Mouse (Mus musculus): ENCODE data around the gene Gm10778. TPM values are rescaled to one million over a fixed set of nuclear protein-coding genes. Genes with fewer than 3 reads are reported as not detected.

Gene Gm10778
- polyA plus RNA-seq, 1 experiment from 2014 or later = 1.7 TPM

DNA sequence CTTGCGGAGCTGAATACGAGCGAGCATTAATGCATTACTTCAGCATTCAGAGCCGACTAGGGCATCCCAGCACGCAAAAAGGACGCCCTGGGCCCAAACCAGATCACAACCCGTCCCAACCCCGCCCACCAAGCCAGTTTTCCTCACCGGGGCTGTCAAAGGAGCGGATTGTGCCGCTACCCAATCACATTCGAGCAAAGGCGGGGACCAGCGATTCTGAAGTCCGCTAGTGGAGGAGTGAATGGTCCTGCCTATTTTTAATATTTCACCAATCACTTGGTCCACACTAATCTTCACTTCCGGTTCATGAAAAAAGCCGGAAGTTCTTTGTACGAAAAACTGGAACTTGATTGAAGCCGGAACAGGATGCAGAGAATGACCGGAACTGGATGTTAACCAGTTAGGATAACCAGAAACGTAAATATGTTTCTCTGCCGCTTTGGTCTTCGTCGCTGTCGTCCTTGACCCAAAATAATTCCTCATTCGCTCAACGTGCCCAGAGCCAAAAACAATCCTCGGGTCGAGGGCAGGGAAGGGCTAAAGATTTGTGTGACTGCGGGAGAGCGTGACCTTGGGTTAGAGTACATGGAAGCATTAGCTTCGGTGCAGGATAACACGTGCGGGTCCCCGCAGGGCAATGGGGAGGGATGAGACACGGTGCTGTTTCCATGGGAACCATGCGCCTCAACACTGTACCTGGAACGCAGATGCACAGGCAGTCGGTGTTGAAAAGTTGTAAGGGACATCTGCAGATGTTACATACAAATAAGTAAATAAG, 42.7 kb upstream of the Gm10778 start, which contains the start of gene BC025920:
BC025920 (plus strand) TSS at position 297 of the 778 bp plus-strand sequence.
- H3K27ac ChIP-seq (replicated peaks) = peak within 1 kb of the TSS; percentile 96
- WGBS (ENCODE audit: insufficient replicate concordance) = under 1% methylated on average over 39 of the region's 39 CpGs
- peaks cover 44% of the 10 kb centered on the region for H3K4me1 ChIP-seq (replicated peaks)
- no peaks in the 10 kb centered on the region for H3K27me3 ChIP-seq
- peak within 1 kb of the TSS; percentile 69 for H3K4me3 ChIP-seq (replicated peaks)
- H3K9me3 ChIP-seq (replicated peaks) = no peaks in the 10 kb centered on the region
- peak; percentile 89 for ATAC-seq (ENCODE audit: insufficient read depth)
- peak within 1 kb of the TSS; percentile 59 for H3K9ac ChIP-seq
- H3K4me2 ChIP-seq = peak within 1 kb of the TSS; percentile 85
- H3K36me3 ChIP-seq (replicated peaks) = no peaks in the 10 kb centered on the region

DNA sequence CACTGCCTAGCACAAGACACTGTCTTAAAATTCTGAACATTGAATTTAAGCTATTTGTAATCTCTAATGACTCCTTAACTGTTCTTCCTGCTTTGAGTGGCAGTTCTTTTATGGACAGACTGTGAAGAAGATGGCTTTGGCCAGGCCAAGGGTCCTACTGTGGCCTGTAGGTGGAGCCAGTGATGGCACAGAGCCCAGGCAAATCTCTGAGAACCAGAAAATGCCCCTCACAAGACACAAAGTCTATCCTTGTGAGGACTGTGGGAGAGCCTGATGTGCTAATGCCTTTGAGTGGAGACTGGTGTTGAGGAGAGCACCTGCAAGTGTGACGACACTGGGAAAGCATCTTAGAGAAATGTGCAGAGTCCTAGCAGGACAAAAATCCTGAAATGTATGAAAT, 40.6 kb upstream of the Gm10778 start:
- H3K9me3 ChIP-seq (replicated peaks) = no peaks in the 10 kb centered on the region
- 84% methylated on average over 1 of the region's 1 CpGs for WGBS (ENCODE audit: insufficient replicate concordance)
- no peaks in the 10 kb centered on the region for H3K36me3 ChIP-seq (replicated peaks)
- H3K4me1 ChIP-seq (replicated peaks) = peaks cover 26% of the 10 kb centered on the region
- no peak overlapping the region for H3K9ac ChIP-seq
- ATAC-seq (ENCODE audit: insufficient read depth) = no peak
- no peak overlapping the region for H3K4me3 ChIP-seq (replicated peaks)
- no peak overlapping the region for H3K27ac ChIP-seq (replicated peaks)
- no peak overlapping the region for H3K4me2 ChIP-seq
- H3K27me3 ChIP-seq = no peaks in the 10 kb centered on the region; the same call in 1 of the 2 replicates

DNA sequence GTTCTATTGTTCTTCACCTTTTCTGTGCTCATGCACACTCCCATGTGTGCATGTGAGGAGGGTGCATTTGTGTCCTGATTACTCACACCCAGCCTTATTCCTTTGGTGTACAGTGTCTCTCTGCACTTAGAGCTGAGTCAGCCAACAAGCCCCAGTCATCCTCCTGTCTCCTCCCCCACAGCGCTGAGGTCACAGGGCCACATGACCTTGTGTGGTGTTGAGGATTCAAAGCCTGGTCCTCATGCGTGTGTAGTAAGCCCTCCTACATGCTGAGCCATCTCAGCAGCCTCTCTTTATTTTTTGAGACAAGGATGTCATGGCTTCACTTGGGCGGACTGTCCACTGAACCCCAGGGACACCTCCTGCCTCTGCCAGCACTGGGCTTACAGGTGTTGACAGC, 36.1 kb upstream of the Gm10778 start:
- Histone ChIP-seq H3K4me3 (replicated peaks) (no peak overlapping the region), H3K27me3 (no peaks in the 10 kb centered on the region; the same call in 1 of the 2 replicates), H3K4me1 (replicated peaks) (no peaks in the 10 kb centered on the region), H3K36me3 (replicated peaks) (no peaks in the 10 kb centered on the region), H3K9me3 (replicated peaks) (no peaks in the 10 kb centered on the region), H3K4me2 (no peak overlapping the region), H3K9ac (no peak overlapping the region), H3K27ac (replicated peaks) (no peak overlapping the region)
- 55% methylated on average over 3 of the region's 3 CpGs for WGBS (ENCODE audit: insufficient replicate concordance)
- no peak for ATAC-seq (ENCODE audit: insufficient read depth)

DNA sequence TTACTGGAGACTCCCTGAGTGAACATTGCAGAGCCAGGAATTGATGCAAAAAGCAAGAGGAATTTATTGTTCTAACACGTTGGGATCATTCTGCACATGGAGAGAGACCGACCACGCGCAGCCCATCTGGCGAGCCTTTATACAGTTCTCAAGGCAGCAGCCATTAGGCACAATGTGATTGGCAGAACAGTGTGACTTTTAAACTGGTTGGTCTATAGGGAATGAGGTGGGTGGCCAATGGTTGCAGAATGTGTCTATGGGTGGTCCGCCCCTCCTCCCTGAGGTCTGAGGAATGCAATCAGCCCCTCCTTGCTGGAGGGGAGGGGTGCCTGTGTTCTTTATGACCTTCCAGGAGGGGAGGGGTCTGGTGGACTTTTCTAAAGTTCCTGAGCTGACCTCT, 33.4 kb upstream of the Gm10778 start:
- no peak for ATAC-seq (ENCODE audit: insufficient read depth)
- Histone ChIP-seq H3K36me3 (replicated peaks) (no peaks in the 10 kb centered on the region), H3K27ac (replicated peaks) (no peak overlapping the region), H3K27me3 (no peaks in the 10 kb centered on the region; the same call in 1 of the 2 replicates), H3K4me3 (replicated peaks) (no peak overlapping the region), H3K9me3 (replicated peaks) (no peaks in the 10 kb centered on the region), H3K4me1 (replicated peaks) (no peaks in the 10 kb centered on the region), H3K9ac (no peak overlapping the region), H3K4me2 (no peak overlapping the region)
- 71% methylated on average over 6 of the region's 6 CpGs for WGBS (ENCODE audit: insufficient replicate concordance)

DNA sequence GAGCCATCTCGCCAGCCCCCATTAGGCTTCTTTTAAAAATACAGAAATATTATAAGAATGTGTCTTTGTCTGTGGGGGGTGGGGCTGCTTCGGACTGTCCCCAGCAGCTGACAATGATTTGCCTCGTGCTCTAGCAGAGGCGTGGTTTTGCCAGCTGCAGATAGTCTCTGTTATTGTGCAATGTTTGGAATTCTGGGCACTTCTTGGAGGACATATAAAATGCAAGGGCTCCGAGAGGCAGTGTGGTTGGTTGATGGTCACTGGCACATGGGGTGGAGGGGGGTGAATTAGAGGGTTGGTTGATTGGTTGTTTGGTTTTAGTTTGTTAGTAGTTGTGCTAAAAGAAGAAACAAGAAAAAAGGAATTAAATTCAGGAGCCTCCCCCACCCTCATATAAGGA, 28.9 kb upstream of the Gm10778 start:
- Histone ChIP-seq H3K36me3 (replicated peaks) (peaks cover 4% of the 10 kb centered on the region; the same call in 1 of the 2 replicates), H3K4me1 (replicated peaks) (peaks cover 12% of the 10 kb centered on the region), H3K9me3 (replicated peaks) (no peaks in the 10 kb centered on the region), H3K27ac (replicated peaks) (no peak overlapping the region), H3K4me3 (replicated peaks) (no peak overlapping the region), H3K9ac (no peak overlapping the region), H3K4me2 (no peak overlapping the region), H3K27me3 (no peaks in the 10 kb centered on the region)
- 56% methylated on average over 5 of the region's 5 CpGs for WGBS (ENCODE audit: insufficient replicate concordance)
- ATAC-seq (ENCODE audit: insufficient read depth) = no peak

DNA sequence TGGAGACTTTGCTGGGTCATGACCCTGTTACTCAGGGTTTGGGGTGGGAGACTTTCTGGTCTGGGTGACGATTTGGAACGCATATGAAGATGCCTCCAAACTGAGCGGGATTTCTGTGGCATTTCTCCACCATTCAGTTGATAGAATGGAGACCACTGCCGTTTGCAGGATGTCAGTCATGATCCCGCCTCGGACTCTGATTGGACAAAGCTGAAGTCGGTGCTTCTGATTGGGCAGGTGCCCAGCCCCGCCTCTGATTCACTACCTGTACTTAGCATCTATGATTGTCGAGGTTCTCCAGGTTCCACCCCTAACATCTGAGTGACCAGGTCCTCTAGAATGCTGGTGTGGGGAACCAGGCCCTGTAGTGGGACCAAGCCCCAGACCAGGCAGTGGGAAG, 28.1 kb upstream of the Gm10778 start:
- peaks cover 12% of the 10 kb centered on the region for H3K4me1 ChIP-seq (replicated peaks)
- WGBS (ENCODE audit: insufficient replicate concordance) = 47% methylated on average over 9 of the region's 9 CpGs
- peaks cover 4% of the 10 kb centered on the region; the same call in 1 of the 2 replicates for H3K36me3 ChIP-seq (replicated peaks)
- H3K4me3 ChIP-seq (replicated peaks) = no peak overlapping the region
- no peaks in the 10 kb centered on the region for H3K9me3 ChIP-seq (replicated peaks)
- no peak for ATAC-seq (ENCODE audit: insufficient read depth)
- no peak overlapping the region for H3K9ac ChIP-seq
- H3K27ac ChIP-seq (replicated peaks) = no peak overlapping the region
- no peak overlapping the region for H3K4me2 ChIP-seq
- H3K27me3 ChIP-seq = no peaks in the 10 kb centered on the region

DNA sequence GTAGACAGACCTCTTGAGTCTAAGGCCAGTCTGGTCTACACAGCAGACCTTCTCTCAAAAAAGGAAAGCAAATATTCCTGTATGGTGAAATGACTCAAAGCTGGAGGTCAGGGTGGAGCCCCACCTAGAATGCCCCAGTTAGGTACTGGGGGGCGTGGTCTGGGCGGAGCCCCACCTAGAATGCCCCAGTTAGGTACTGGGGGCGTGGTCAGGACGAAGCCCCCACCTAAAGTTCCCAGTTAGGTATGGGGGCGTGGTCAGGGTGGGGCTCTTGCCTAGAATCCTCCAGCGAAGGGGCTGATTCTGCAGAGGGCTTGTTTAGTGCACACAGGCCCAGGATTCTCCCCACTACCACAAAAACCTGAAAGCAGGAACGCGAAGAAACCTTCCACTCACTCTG, 25.4 kb upstream of the Gm10778 start:
- Histone ChIP-seq H3K27ac (replicated peaks) (no peak overlapping the region), H3K4me1 (replicated peaks) (peaks cover 34% of the 10 kb centered on the region), H3K4me3 (replicated peaks) (no peak overlapping the region), H3K4me2 (no peak overlapping the region), H3K9ac (no peak overlapping the region), H3K36me3 (replicated peaks) (peaks cover 4% of the 10 kb centered on the region; the same call in 1 of the 2 replicates), H3K9me3 (replicated peaks) (no peaks in the 10 kb centered on the region), H3K27me3 (no peaks in the 10 kb centered on the region)
- no peak for ATAC-seq (ENCODE audit: insufficient read depth)
- 47% methylated on average over 8 of the region's 8 CpGs for WGBS (ENCODE audit: insufficient replicate concordance)

DNA sequence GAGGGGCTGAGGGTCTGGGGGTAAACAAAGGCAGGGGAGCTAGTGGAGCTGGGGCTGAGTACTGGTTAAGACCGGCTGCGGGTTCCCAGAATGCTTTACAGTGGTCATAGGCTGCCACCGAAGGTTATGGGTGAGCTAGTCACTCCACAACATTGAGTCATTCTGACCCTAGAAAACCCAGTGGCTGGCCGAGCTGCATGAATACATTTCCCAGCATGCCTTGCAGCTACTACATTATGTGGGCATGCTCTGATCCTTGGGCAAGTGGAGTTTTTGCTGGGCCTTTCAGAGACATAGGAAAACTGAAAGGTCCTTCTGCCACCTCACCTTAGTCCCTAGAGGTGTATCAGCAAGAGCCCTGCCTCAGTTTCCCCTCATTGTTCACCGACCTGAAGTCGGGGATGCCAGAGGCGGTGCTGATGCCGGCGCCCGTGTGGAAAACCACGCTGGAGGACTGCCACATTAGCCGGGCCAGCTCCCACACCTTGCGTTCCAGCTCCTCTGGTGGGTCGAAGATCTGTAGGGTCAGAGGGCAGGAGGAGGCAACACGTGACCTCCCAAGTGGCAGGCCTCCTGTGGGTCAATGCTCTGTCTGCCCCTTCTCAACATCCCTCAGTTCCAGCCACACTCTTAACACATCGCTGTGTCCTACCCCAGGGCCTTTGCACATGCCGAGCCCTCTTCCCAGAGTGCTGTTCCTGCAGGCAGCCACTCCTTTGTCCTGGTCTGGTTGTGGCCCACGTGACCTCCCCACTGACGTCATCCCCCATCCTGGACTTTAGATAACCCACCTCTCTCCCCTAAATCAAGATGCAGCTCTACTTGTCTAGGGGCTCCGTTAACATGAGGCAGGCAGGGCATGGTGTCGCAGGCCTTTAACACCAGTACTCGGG, 22.5 kb upstream of the Gm10778 start:
- no peaks in the 10 kb centered on the region for H3K9me3 ChIP-seq (replicated peaks)
- H3K4me3 ChIP-seq (replicated peaks) = peak overlapping the region; percentile 73
- H3K9ac ChIP-seq = peak overlapping the region; percentile 72
- no peaks in the 10 kb centered on the region for H3K27me3 ChIP-seq
- 78% methylated on average over 22 of the region's 22 CpGs for WGBS (ENCODE audit: insufficient replicate concordance)
- peaks cover 4% of the 10 kb centered on the region; the same call in 1 of the 2 replicates for H3K36me3 ChIP-seq (replicated peaks)
- peak overlapping the region; percentile 93 for H3K4me2 ChIP-seq
- H3K27ac ChIP-seq (replicated peaks) = peak overlapping the region; percentile 92
- ATAC-seq (ENCODE audit: insufficient read depth) = no peak
- H3K4me1 ChIP-seq (replicated peaks) = peaks cover 35% of the 10 kb centered on the region

DNA sequence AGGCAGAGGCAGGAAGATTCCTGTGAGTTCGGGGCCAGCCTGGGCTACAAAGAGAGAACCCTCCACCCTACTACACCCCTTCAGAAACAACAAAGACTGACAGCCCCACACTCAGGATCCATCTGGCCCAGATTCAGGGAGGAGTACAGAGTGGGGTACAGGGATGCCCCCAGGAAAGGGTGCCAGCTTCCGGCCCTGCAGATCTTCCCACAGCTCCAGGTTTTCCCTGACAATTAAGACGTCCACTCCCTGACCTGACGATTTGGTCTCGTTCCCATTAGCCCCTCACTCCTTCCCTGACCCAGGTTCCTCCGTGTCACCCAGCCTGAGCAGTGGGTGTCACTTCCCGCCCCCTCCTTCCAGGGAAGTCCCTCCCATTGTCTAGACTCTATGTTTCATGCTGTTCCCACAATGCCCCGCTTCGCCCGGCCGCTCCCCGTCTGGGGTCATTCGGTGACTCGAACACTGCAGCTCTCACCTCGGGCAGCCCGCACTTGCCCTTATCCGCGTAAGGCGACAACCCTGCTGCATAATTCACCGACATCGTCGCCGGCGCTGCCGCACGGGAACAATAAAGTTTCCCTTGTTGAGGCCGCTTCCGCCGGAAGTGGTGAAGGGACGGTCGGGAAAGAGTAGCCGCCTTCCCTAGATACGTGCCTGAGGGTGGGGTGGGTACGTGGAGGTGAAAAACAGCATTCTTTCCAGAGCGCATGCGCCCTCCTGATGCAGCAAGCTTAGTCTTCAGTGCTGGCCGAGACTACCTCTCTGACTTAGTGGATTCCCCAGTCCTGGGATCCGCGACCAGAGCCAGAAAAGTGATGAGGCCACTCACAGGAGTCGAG, 21.6 kb upstream of the Gm10778 start, which contains the start of gene Sirt6:
Sirt6 (minus strand) TSS at position 804 of the 842 bp plus-strand sequence.
- peak; percentile 89 for ATAC-seq (ENCODE audit: insufficient read depth)
- H3K4me2 ChIP-seq = peak within 1 kb of the TSS; percentile 93
- peak within 1 kb of the TSS; percentile 72 for H3K9ac ChIP-seq
- 4% methylated on average over 40 of the region's 40 CpGs for WGBS (ENCODE audit: insufficient replicate concordance)
- peaks cover 35% of the 10 kb centered on the region for H3K4me1 ChIP-seq (replicated peaks)
- peak within 1 kb of the TSS; percentile 73 for H3K4me3 ChIP-seq (replicated peaks)
- peaks cover 4% of the 10 kb centered on the region; the same call in 1 of the 2 replicates for H3K36me3 ChIP-seq (replicated peaks)
- H3K27ac ChIP-seq (replicated peaks) = peak within 1 kb of the TSS; percentile 92
- H3K9me3 ChIP-seq (replicated peaks) = no peaks in the 10 kb centered on the region
- no peaks in the 10 kb centered on the region for H3K27me3 ChIP-seq

DNA sequence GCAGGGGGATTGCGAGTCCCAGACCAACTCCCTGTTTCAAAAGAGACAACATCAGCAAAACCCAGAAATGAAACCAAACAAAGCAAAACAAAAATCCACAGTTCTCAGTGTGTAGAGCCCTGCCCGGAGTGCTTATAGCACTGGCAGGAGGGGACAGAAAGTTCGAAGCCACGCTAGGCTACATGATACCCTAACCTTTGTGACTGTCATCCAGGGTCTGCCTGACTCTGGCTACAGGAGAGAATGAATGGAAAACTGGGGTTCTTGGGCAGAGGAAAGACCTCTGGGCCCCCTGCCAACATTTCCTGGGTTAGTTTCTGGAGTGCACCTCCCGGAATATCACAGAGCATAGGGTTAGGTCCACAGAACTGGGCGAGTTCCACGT, 21.0 kb upstream of the Gm10778 start:
- WGBS (ENCODE audit: insufficient replicate concordance) = 45% methylated on average over 7 of the region's 7 CpGs

More for the DNA sequence above, 21.0 kb upstream of the Gm10778 start:
- Histone ChIP-seq H3K36me3 (replicated peaks) (peaks cover 4% of the 10 kb centered on the region; the same call in 1 of the 2 replicates), H3K9ac (peak overlapping the region; percentile 72), H3K9me3 (replicated peaks) (no peaks in the 10 kb centered on the region), H3K27me3 (no peaks in the 10 kb centered on the region), H3K4me2 (peak overlapping the region; percentile 93), H3K4me3 (replicated peaks) (peak overlapping the region; percentile 73), H3K27ac (replicated peaks) (peak overlapping the region; percentile 92), H3K4me1 (replicated peaks) (peaks cover 37% of the 10 kb centered on the region)
- peak; percentile 26 for ATAC-seq (ENCODE audit: insufficient read depth)

All from liver, embryonic 15.5 days (tissue).